Mouse (Mus musculus) bone marrow, adult 2 months (tissue): ENCODE measurements around the gene Dock1. TPM values are rescaled to one million over a fixed set of nuclear protein-coding genes. Genes with fewer than 3 reads are reported as not detected.

Source experiments
- H3K27ac ChIP-seq: fragments of 200-500 bp; 2 replicates; pipeline ENCODE4 v1.5.1; 2012; ENCODE audit warnings: low read depth, mild to moderate bottlenecking, control low read depth, inconsistent platforms, low read length; ENCODE audit not compliant: control insufficient read depth, poor library complexity, insufficient read depth
- H3K4me1 ChIP-seq: fragments of 200-500 bp; 2 replicates; pipeline ENCODE4 v1.6.1; 2011; ENCODE audit warnings: low read length; ENCODE audit not compliant: control insufficient read depth, insufficient read depth
- H3K4me3 ChIP-seq: fragments of 200-500 bp; replicated peaks from 2 replicates; pipeline ENCODE3; 2011; ENCODE audit warnings: mild to moderate bottlenecking, low read depth, low read length, control low read depth; ENCODE audit not compliant: control insufficient read depth
- CTCF ChIP-seq: fragments of 200-500 bp; IDR thresholded peaks from 2 replicates; pipeline ENCODE4 v1.5.1; 2011; ENCODE audit warnings: low read length, control low read depth; ENCODE audit not compliant: control insufficient read depth, insufficient read depth
- POLR2A ChIP-seq: fragments of 200-500 bp; IDR thresholded peaks from 2 replicates; pipeline ENCODE4 v1.6.1; 2011; ENCODE audit warnings: low read depth, mild to moderate bottlenecking, control low read depth, low read length, borderline replicate concordance; ENCODE audit not compliant: control insufficient read depth
- WGBS: fragments of 180-500 bp; shearing (Covaris S2); methylation state at CpG from one replicate; pipeline ENCODE4 v1.1.7; 2018; 5-methylcytosine and 5-hydroxymethylcytosine counted together
- polyA plus RNA-seq: library from polyadenylated mRNA; stranded (reverse); fragments of >200 nt; gene quantifications from 2 replicates; pipeline ENCODE4 v1.2.4, GENCODE M21; 2011; ENCODE audit warnings: low replicate concordance; ENCODE audit not compliant: missing spikeins, insufficient read depth, insufficient read length

Dock1 gene
- polyA plus RNA-seq, 1 experiment: 9.2 TPM

GRCm38 (mm10) chr7:134725551-134726529 is 55.4 kb downstream of the Dock1 start:
- TF ChIP-seq POLR2A (no peak), CTCF (no peak)

GRCm38 (mm10) chr7:134726530-134727258 is 56.2 kb downstream of the Dock1 start:
- no peak overlapping the region for H3K4me3 ChIP-seq
- no peaks in the 10 kb centered on the region for H3K4me1 ChIP-seq
- TF ChIP-seq CTCF (no peak), POLR2A (no peak)
- 81% methylated on average over 5 of the region's 5 CpGs for WGBS
- no peak overlapping the region for H3K27ac ChIP-seq

More at GRCm38 (mm10) chr7:134725551-134726529, 55.4 kb downstream of the Dock1 start:
- 71% methylated on average over 11 of the region's 11 CpGs for WGBS
- no peak overlapping the region for H3K27ac ChIP-seq
- no peak overlapping the region for H3K4me3 ChIP-seq
- no peaks in the 10 kb centered on the region for H3K4me1 ChIP-seq

- TF ChIP-seq POLR2A: no peak
- TF ChIP-seq CTCF: no peak
- Histone ChIP-seq H3K4me3 (no peak overlapping the region), H3K4me1 (no peaks in the 10 kb centered on the region), H3K27ac (no peak overlapping the region)
These were observed 58.9 kb downstream of the Dock1 start for GRCm38 (mm10) chr7:134729348-134729747.

- no peak overlapping the region for H3K4me3 ChIP-seq
- 83% methylated on average over 3 of the region's 3 CpGs for WGBS
- no peaks in the 10 kb centered on the region for H3K4me1 ChIP-seq
- TF ChIP-seq CTCF: no peak
- no peak for TF ChIP-seq POLR2A
- H3K27ac ChIP-seq: no peak overlapping the region
These were observed 60.1 kb downstream of the Dock1 start for GRCm38 (mm10) chr7:134730406-134731126.

GRCm38 (mm10) chr7:134747059-134747458 is 76.6 kb downstream of the Dock1 start:
- no peaks in the 10 kb centered on the region for H3K4me1 ChIP-seq
- no peak overlapping the region for H3K4me3 ChIP-seq
- H3K27ac ChIP-seq: no peak overlapping the region
- 83% methylated on average over 4 of the region's 4 CpGs for WGBS
- TF ChIP-seq POLR2A (no peak), CTCF (no peak)

- TF ChIP-seq POLR2A (no peak), CTCF (no peak)
- 80% methylated on average over 3 of the region's 3 CpGs for WGBS
- no peak overlapping the region for H3K27ac ChIP-seq
These were observed 77.9 kb downstream of the Dock1 start for GRCm38 (mm10) chr7:134748376-134748775.

GRCm38 (mm10) chr7:134749613-134750012 is 79.2 kb downstream of the Dock1 start:
- H3K27ac ChIP-seq: no peak overlapping the region
- no peak overlapping the region for H3K4me3 ChIP-seq
- no peak for TF ChIP-seq POLR2A
- no peak for TF ChIP-seq CTCF
- 52% methylated on average over 1 of the region's 1 CpGs for WGBS
- H3K4me1 ChIP-seq: no peaks in the 10 kb centered on the region

More at GRCm38 (mm10) chr7:134748376-134748775, 77.9 kb downstream of the Dock1 start:
- Histone ChIP-seq H3K4me3 (no peak overlapping the region), H3K4me1 (no peaks in the 10 kb centered on the region)

GRCm38 (mm10) chr7:134751496-134751895 is 81.0 kb downstream of the Dock1 start:
- H3K4me3 ChIP-seq: no peak overlapping the region
- H3K27ac ChIP-seq: no peak overlapping the region
- no peaks in the 10 kb centered on the region for H3K4me1 ChIP-seq
- TF ChIP-seq POLR2A (no peak), CTCF (no peak)
- WGBS: 86% methylated on average over 3 of the region's 3 CpGs
